Mouse (Mus musculus) hindbrain, embryonic 10.5 days (tissue): Measurements from ENCODE around the gene Kif5c. TPM values are rescaled to one million over a fixed set of nuclear protein-coding genes. Genes with fewer than 3 reads are reported as not detected.
A peak's percentile ranks its signal among the peaks of the same experiment; 100 is the strongest.

ENCODE experiments used
- DNase-seq: peaks from one replicate; pipeline ENCODE4 v3.0.0-alpha.2; 2017; ENCODE audit warnings: low spot score
- H3K27ac ChIP-seq: fragments of 300-500 bp; sonication (generic); 2 replicates; pipeline ENCODE4 v1.5.1; 2016; ENCODE audit warnings: mild to moderate bottlenecking, moderate library complexity
- H3K27me3 ChIP-seq: fragments of 300-500 bp; sonication (generic); 2 replicates; pipeline ENCODE4 v1.6.1; 2016; ENCODE audit warnings: mild to moderate bottlenecking; ENCODE audit not compliant: poor library complexity, insufficient read depth, severe bottlenecking
- H3K36me3 ChIP-seq: fragments of 300-500 bp; sonication (generic); 2 replicates; pipeline ENCODE4 v1.6.1; 2016; ENCODE audit warnings: mild to moderate bottlenecking, moderate library complexity
- H3K4me1 ChIP-seq: fragments of 300-500 bp; sonication (generic); replicated peaks from 2 replicates; pipeline ENCODE4 v1.6.1; 2016; ENCODE audit warnings: mild to moderate bottlenecking
- H3K4me3 ChIP-seq: fragments of 300-500 bp; sonication (generic); 2 replicates; pipeline ENCODE4 v1.5.1; 2016; ENCODE audit warnings: mild to moderate bottlenecking, moderate library complexity
- H3K9me3 ChIP-seq: fragments of 300-500 bp; sonication (generic); 2 replicates; pipeline ENCODE4 v1.6.1; 2016; ENCODE audit warnings: mild to moderate bottlenecking, moderate library complexity
- WGBS: fragments of 180-500 bp; shearing (Covaris S2); methylation state at CpG from one replicate; pipeline ENCODE4 v1.1.7; 2016; 5-methylcytosine and 5-hydroxymethylcytosine counted together
- polyA plus RNA-seq: library from polyadenylated mRNA; unstranded; fragments of >200 nt; fragmentation: Nextera tagmentation; extraction: Ambion mirVana; gene quantifications from 2 replicates; pipeline ENCODE4 v1.2.1, GENCODE M21; 2016

The Kif5c gene
- polyA plus RNA-seq, 1 experiment from 2014 or later: 67.6 TPM

DNA sequence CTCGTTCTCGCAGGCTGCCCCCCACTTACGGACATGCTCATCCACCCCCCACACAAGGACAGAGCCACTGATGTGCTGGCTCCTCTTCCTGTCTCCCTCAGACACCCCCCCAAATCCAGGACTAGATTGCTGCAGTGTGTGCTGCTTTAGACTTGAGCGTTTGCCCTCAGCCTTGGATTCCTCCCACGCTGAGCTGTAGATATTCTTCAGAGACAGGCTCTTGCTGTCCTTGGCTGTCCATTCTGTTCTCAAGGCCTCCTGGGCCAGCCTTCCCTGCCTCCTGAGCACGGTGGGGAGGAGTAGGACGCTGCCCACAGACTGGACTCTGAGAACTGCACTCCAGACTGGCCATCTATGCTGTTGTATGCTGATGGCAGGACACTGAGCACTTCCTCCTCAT lies 127.8 kb downstream of the Kif5c start:
- DNase-seq: no peak
- no peaks in the 10 kb centered on the region for H3K9me3 ChIP-seq
- H3K27me3 ChIP-seq: no peaks in the 10 kb centered on the region
- H3K4me1 ChIP-seq: peaks cover 33% of the 10 kb centered on the region; the same call in 1 of the 2 replicates
- peaks cover 98% of the 10 kb centered on the region for H3K36me3 ChIP-seq
- 87% methylated on average over 7 of the region's 7 CpGs for WGBS
- no peak overlapping the region for H3K4me3 ChIP-seq
- H3K27ac ChIP-seq: peak overlapping the region; percentile 13; the same call in 1 of the 2 replicates

DNA sequence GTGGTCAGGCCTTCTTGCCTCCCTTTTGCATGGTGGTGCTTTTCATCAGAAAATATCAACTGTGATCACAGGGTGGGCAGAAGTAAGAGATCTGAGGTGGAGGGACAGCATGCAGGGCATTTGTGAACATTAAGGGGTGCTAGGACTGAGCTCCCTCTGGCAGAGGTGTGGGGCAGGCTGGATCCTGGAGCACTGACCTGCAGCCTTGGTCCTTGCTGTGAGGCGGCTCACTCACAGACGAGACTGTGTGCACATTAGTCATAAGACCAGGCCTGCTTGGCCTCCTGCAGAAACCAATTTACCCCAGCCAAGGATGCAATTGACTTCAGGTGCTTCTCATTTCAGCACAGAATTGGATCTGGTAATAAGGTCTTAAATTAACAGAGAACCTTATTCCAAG lies 128.6 kb downstream of the Kif5c start:
- no peaks in the 10 kb centered on the region for H3K9me3 ChIP-seq
- no peaks in the 10 kb centered on the region for H3K27me3 ChIP-seq
- H3K27ac ChIP-seq: no peak overlapping the region
- peaks cover 98% of the 10 kb centered on the region for H3K36me3 ChIP-seq
- DNase-seq: no peak
- 77% methylated on average over 2 of the region's 2 CpGs for WGBS
- H3K4me1 ChIP-seq: peaks cover 26% of the 10 kb centered on the region; the same call in 1 of the 2 replicates
- H3K4me3 ChIP-seq: no peak overlapping the region

DNA sequence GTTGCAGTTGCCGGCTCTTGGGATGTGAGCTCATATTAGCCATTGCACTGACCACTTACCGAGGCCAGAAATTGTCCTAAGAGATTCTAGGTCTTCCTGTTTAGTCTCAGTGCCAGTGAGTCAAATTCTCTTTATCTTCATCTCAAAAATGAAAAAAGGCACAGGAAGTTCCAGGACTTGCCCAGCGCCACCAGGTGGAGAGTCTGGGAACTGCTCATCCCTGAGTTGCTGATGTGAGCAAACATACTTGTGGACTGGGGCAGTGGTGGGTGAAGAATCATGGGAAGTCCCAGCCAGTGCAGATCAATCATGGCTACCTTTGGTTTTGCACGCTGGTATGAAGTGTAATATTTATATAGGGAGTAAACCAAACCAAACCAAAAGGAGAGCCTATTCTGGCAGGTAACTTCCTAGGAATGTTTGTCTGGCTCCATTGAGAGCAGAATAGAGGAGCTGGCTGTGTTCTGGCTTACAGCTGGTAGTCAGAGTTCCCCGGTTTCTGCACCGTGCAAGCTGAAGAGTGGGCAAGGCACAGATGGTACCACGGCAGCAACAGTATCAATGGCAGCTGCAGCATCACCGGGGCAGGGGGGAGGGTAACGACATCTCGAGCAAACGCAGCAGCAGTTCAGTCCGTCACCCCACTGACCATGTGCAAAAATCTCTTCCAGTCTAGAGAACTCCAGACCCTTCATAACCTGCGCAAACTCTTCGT lies 129.7 kb downstream of the Kif5c start:
- 85% methylated on average over 14 of the region's 14 CpGs for WGBS
- H3K9me3 ChIP-seq: no peaks in the 10 kb centered on the region
- H3K27ac ChIP-seq: no peak overlapping the region
- H3K27me3 ChIP-seq: no peaks in the 10 kb centered on the region
- H3K4me3 ChIP-seq: no peak overlapping the region
- H3K36me3 ChIP-seq: peaks cover 98% of the 10 kb centered on the region
- H3K4me1 ChIP-seq: peaks cover 15% of the 10 kb centered on the region; the same call in 1 of the 2 replicates
- DNase-seq: peak; percentile 55

DNA sequence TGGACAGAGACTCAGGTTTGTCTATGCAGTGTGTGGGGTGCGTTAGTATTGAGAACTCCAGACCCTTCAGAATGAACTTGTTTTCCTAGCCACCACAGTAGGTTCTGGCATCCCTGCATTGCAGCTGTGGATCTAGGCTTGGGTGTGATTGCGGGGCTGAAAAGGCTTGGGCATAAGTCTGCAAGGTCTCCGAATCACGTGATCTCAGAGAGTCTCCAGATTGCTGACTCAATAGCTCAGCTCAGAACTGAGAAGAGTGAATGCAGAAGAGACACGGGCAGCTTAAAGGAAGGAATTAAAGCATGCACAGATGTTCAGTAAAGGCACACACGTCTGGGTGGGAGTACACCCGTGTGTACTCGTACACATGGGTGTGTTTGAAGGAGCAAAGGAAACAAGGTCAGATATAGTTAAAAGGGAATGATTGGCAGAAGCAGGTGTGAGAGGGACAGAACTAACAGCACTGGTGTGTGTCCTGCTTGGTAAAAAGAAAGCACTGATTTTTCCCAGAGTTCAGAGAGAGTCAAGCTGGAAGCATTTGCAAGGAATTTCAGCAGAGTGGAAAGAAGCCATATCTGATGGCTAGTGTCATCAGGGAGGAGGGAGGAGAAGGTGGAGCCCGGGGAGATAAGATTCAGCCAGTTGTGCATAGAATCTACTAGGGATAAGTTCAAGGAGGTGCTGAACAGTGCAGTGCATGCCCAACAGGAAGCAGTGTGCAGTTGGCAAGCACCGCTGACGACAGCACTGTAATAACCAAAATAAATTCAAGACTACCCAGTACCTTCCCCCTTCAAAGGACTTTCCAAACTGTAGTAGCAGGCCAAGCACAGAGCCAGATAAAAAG lies 130.9 kb downstream of the Kif5c start:
- peaks cover 96% of the 10 kb centered on the region for H3K36me3 ChIP-seq
- H3K4me1 ChIP-seq: 0 out of 2 replicates have a peak, but pooled peaks cover 6% of the 10 kb centered on the region
- H3K27ac ChIP-seq: no peak overlapping the region
- 95% methylated on average over 11 of the region's 11 CpGs for WGBS
- H3K27me3 ChIP-seq: no peaks in the 10 kb centered on the region
- no peak for DNase-seq
- no peaks in the 10 kb centered on the region for H3K9me3 ChIP-seq
- no peak overlapping the region for H3K4me3 ChIP-seq

DNA sequence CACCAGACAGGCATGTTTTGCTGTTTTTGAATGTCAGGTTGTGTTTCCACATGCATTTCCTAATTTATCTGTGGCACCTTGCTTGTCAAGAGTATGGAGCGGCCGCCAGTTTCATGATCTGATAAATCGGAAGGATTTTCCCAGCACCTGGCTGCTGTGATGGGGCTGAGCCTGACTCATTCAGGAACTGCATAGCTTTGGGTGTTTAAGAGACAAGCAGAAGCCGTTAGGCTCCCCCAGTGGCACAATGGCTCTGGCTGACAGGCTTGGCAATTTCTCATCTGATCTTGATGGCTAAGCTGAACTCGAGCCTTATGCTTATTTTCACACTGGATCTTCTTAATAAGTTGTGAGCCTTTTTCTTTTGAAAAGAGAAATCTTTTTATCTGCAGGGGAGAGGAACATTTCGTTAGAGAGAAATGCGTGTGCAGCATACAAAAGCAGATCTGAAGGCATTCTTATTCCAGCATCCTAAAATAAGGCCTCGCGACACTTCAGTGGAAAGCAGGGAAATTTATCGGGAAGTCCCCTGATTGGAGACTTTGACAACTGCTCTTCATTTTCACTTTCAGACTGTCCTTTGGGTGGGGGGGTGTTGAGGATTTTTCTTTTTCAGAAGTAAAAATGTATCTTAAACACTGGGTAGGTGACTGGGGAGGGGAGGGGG lies 132.6 kb downstream of the Kif5c start:
- H3K27me3 ChIP-seq: no peaks in the 10 kb centered on the region
- 94% methylated on average over 10 of the region's 10 CpGs for WGBS
- H3K36me3 ChIP-seq: peaks cover 96% of the 10 kb centered on the region

DNA sequence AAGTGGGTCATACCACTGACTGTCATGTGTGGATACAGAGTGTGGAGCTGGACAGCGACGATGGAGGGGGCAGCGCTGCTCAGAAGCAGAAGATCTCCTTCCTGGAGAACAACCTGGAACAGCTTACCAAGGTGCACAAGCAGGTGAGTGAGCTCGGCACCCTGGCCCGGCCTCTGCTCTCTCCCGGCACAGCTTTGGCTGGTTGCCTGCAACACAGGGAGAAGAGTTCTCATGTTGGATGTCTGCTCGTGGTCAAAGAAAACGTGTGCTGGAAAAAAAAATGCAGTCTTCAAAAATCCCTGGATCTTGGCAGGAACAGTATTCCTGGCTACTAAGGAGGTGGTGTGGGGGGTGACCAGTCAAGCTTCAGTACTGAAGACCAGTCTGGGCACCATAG lies 133.1 kb downstream of the Kif5c start:
- WGBS: 90% methylated on average over 8 of the region's 8 CpGs
- H3K36me3 ChIP-seq: peaks cover 96% of the 10 kb centered on the region

More for the DNA sequence above, 132.6 kb downstream of the Kif5c start:
- H3K4me1 ChIP-seq: no peaks in the 10 kb centered on the region
- H3K27ac ChIP-seq: no peak overlapping the region
- H3K9me3 ChIP-seq: no peaks in the 10 kb centered on the region
- H3K4me3 ChIP-seq: no peak overlapping the region
- DNase-seq: no peak

DNA sequence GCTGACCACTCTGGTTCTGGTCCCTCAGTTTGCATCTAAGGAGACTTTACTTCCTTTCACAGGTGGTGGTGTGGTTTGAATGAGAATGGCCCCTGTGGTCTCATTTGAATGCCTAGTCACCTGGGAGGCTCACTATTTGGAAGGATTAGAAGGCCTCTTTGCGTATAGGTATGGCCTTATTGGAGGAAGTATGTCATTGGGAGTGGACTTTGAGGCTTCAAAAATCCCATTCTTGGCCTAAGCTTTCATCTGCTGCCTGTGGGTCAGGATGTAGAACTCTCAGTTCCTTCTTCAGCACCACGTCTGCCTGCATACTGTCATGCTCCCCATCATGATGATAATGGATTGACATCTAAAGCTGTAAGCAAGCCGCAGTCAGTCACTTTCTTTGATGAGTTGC lies 134.0 kb downstream of the Kif5c start:
- Histone ChIP-seq H3K36me3 (peaks cover 96% of the 10 kb centered on the region), H3K27me3 (no peaks in the 10 kb centered on the region), H3K27ac (no peak overlapping the region), H3K4me3 (no peak overlapping the region), H3K4me1 (no peaks in the 10 kb centered on the region), H3K9me3 (no peaks in the 10 kb centered on the region)
- WGBS: 91% methylated on average over 3 of the region's 3 CpGs
- no peak for DNase-seq

More for the DNA sequence above, 133.1 kb downstream of the Kif5c start:
- H3K9me3 ChIP-seq: no peaks in the 10 kb centered on the region
- H3K27me3 ChIP-seq: no peaks in the 10 kb centered on the region
- no peak overlapping the region for H3K27ac ChIP-seq
- no peak overlapping the region for H3K4me3 ChIP-seq
- DNase-seq: no peak
- H3K4me1 ChIP-seq: no peaks in the 10 kb centered on the region

DNA sequence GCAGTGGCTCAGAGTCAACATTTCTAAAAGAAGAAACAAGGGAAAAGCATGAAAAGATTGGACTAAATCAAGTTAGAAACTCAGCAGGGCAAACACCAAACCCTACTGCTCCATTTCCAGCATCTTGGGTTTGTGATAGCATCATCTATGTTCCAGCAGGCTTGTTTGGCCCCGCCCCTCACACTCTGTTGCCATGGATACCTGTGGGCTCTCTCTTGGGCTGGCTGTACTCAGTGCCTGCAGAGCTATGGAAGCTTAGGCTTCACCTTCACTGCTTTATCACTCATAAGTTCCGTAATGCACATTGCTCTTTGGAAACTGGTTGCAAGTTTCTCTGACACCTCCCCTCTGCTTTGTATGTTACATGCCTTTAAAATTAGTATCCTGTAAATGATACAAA lies 136.0 kb downstream of the Kif5c start:
- no peaks in the 10 kb centered on the region for H3K27me3 ChIP-seq
- WGBS: 64% methylated on average over 2 of the region's 2 CpGs
- peaks cover 98% of the 10 kb centered on the region for H3K36me3 ChIP-seq
- H3K27ac ChIP-seq: no peak overlapping the region
- H3K9me3 ChIP-seq: no peaks in the 10 kb centered on the region
- DNase-seq: peak; percentile 40
- no peak overlapping the region for H3K4me3 ChIP-seq
- no peaks in the 10 kb centered on the region for H3K4me1 ChIP-seq

DNA sequence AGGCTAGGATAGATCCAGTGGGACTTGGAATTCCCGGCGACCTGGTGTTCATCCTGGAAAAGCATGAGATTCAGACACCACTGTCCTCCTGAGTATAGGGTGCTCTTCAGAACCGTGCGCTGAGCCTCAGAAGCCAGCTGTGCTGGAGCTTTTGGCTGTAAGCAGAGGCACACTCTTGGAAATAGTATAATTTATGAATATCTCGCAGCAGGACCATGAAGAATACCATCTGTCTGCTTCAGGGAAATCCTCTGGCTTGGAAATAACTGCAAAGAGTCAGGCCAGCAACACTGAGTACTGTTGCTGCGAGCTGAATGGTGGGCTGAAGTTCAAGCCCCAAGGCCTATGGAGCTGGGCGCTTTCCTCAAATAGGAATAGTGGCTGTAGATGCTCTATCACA lies 138.5 kb downstream of the Kif5c start:
- 94% methylated on average over 7 of the region's 7 CpGs for WGBS
- H3K36me3 ChIP-seq: peaks cover 98% of the 10 kb centered on the region
- no peak for DNase-seq

DNA sequence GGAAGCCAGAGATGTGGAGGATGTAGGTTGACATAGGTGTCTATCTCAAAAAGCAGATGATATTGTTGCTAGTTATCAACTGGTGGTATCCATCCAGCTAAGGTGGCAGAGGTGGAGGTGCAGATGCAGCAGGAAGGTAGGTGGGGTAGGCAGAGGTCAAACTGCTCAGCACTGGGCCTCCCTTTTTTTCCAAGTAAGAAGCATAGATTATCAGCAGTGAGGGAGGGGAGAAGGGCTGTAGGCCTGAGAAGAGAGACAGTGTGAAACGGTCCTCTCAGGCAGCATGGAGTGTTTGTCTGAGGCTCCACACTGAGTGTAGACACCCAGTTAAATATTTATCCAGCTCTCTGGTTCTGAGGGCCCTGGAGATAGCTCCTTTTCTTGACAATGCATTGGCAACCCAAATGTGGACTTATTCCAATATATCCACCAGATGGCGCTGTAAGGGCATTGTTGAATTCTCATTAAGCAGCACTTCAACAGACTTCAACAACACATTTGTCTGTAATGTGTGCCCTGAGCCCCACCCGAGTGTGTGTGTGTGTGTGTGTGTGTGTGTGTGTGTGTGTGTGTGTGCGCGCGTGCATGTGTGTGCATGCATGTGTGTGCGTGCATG lies 145.3 kb downstream of the Kif5c start:
- Histone ChIP-seq H3K9me3 (peaks cover 7% of the 10 kb centered on the region; the same call in 1 of the 2 replicates), H3K27ac (no peak overlapping the region)

More for the DNA sequence above, 138.5 kb downstream of the Kif5c start:
- no peaks in the 10 kb centered on the region for H3K4me1 ChIP-seq
- no peak overlapping the region for H3K27ac ChIP-seq
- no peaks in the 10 kb centered on the region for H3K27me3 ChIP-seq
- H3K4me3 ChIP-seq: no peak overlapping the region
- no peaks in the 10 kb centered on the region for H3K9me3 ChIP-seq

DNA sequence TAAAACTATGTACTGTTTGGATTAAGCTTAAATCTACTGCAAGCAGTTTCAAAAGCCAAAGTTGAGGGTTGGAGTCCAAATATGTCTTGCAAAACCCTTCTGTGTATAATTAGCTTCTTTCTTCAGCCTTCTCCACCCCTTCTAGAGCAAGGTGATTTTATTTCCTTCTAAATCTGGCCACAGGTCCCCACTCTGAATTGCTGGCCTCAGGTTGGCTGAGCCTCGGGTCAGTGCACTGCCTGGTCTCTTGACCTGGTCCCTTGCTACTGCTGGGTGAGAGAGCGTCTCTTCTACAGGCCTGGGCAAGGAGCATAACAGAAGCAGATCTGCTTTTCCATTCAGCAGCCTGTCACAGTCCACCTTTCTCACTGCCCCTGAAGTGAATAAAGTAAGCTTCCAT lies 149.8 kb downstream of the Kif5c start:
- Histone ChIP-seq H3K4me1 (0 out of 2 replicates have a peak, but pooled peaks cover 7% of the 10 kb centered on the region), H3K27me3 (no peaks in the 10 kb centered on the region), H3K36me3 (peaks cover 78% of the 10 kb centered on the region), H3K9me3 (no peaks in the 10 kb centered on the region), H3K4me3 (no peak overlapping the region), H3K27ac (no peak overlapping the region)
- DNase-seq: no peak
- WGBS: 70% methylated on average over 2 of the region's 2 CpGs

More for the DNA sequence above, 145.3 kb downstream of the Kif5c start:
- DNase-seq: peak; percentile 57
- Histone ChIP-seq H3K4me1 (0 out of 2 replicates have a peak, but pooled peaks cover 6% of the 10 kb centered on the region), H3K4me3 (no peak overlapping the region), H3K27me3 (no peaks in the 10 kb centered on the region), H3K36me3 (peaks cover 90% of the 10 kb centered on the region)
- 51% methylated on average over 7 of the region's 7 CpGs for WGBS

DNA sequence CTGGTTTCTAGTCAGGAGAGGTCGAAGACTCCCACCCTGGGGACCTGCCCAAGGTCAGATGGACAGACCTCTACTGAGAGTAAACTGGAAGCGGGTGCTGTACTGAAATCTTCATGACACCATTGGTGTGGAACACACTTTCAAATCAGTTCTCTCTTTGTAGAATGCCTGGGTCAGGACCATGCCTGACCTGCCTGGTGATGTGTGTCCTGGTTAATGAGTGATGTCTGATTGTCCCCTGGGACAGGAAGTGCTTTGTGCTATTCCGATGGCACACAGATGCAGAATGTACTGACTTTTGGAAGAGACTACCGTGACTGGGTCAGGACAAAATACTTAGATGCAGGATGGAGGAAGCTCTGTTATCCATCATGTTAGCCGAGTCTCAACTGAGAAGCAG lies 151.3 kb downstream of the Kif5c start:
- H3K4me3 ChIP-seq: no peak overlapping the region
- peaks cover 77% of the 10 kb centered on the region for H3K36me3 ChIP-seq
- no peaks in the 10 kb centered on the region for H3K9me3 ChIP-seq
- WGBS: 76% methylated on average over 5 of the region's 5 CpGs
- no peak overlapping the region for H3K27ac ChIP-seq
- H3K27me3 ChIP-seq: no peaks in the 10 kb centered on the region
- no peak for DNase-seq
- H3K4me1 ChIP-seq: 0 out of 2 replicates have a peak, but pooled peaks cover 7% of the 10 kb centered on the region
